Mouse (Mus musculus) kidney, postnatal 4 days (tissue): ENCODE measurements around the gene Col13a1.

Experiments used
- DNase-seq, 2 experiments: peaks; one replicate each; pipeline ENCODE4 v3.0.0; 2021; ENCODE audit warnings: mixed read lengths in 2 of 2

Gene Col13a1

GRCm38 (mm10) chr10:61898116-61898515 lies 80.8 kb downstream of the Col13a1 start:
- DNase-seq, result no peak

- DNase-seq, result no peak
Observed at GRCm38 (mm10) chr10:61894564-61894963, 84.3 kb downstream of the Col13a1 start.

- no peak for DNase-seq
Observed at GRCm38 (mm10) chr10:61891138-61891537, 87.8 kb downstream of the Col13a1 start.

- DNase-seq, result no peak
Observed at GRCm38 (mm10) chr10:61890294-61890693, 88.6 kb downstream of the Col13a1 start.

- peak; percentile 63 to 75 for DNase-seq
Observed at GRCm38 (mm10) chr10:61879427-61879826, 99.5 kb downstream of the Col13a1 start.

- DNase-seq, result peak; percentile 90 to 92
Observed at GRCm38 (mm10) chr10:61877787-61878186, 101.1 kb downstream of the Col13a1 start.

GRCm38 (mm10) chr10:61869796-61870195 lies 109.1 kb downstream of the Col13a1 start:
- no peak for DNase-seq

- peak; percentile 31 to 48 for DNase-seq
Observed at GRCm38 (mm10) chr10:61866045-61866580, 112.8 kb downstream of the Col13a1 start.

GRCm38 (mm10) chr10:61859451-61859850 lies 119.5 kb downstream of the Col13a1 start:
- DNase-seq, result no peak

- no peak for DNase-seq
Observed at GRCm38 (mm10) chr10:61855139-61855675, 123.7 kb downstream of the Col13a1 start.

GRCm38 (mm10) chr10:61852824-61853223 lies 126.1 kb downstream of the Col13a1 start:
- DNase-seq, result no peak

- DNase-seq, result peak; percentile 38 to 58
Observed at GRCm38 (mm10) chr10:61848553-61848952, 130.4 kb downstream of the Col13a1 start.

GRCm38 (mm10) chr10:61845476-61845875 lies 133.4 kb downstream of the Col13a1 start:
- no peak for DNase-seq

- no peak for DNase-seq
Observed at GRCm38 (mm10) chr10:61844475-61844874, 134.4 kb downstream of the Col13a1 start.

GRCm38 (mm10) chr10:61842261-61842660 lies 136.6 kb downstream of the Col13a1 start:
- DNase-seq, result no peak

GRCm38 (mm10) chr10:61839326-61839725 lies 139.6 kb downstream of the Col13a1 start:
- DNase-seq, result no peak

GRCm38 (mm10) chr10:61838769-61839168 lies 140.1 kb downstream of the Col13a1 start:
- DNase-seq, result peak; percentile 72 to 74

- DNase-seq, result no peak
Observed at GRCm38 (mm10) chr10:61837286-61837685, 141.6 kb downstream of the Col13a1 start.

- no peak for DNase-seq
Observed at GRCm38 (mm10) chr10:61834288-61834687, 144.6 kb downstream of the Col13a1 start.

GRCm38 (mm10) chr10:61832713-61833112 lies 146.2 kb downstream of the Col13a1 start:
- no peak for DNase-seq

GRCm38 (mm10) chr10:61831741-61832140 lies 147.2 kb downstream of the Col13a1 start:
- DNase-seq, result no peak

GRCm38 (mm10) chr10:61831251-61831650 lies 147.7 kb downstream of the Col13a1 start:
- DNase-seq, result no peak

- peak in 1 of 2 experiments; percentile 49 for DNase-seq
Observed at GRCm38 (mm10) chr10:61830817-61831216, 148.1 kb downstream of the Col13a1 start.

- DNase-seq, result no peak
Observed at GRCm38 (mm10) chr10:61829046-61829445, 149.9 kb downstream of the Col13a1 start.
